ENCODE assay signal across 1 mouse cellular context in the genomic region with DNA sequence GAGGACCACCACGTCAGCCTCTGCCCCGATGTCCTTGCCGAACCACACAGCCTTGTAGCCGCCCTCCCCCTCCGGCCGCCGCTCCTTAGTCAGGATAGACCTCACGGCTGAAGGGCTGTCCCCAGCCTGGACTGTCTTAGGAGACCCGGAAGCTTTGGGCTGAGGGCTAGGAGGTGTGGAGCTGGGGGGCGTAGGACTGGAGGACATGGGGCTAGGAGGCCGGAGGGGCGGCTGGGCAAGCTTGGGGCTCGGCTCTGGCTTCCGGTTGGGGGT.
TF ChIP-seq lines count a peak whose summit lies in the region.

No protein-coding gene starts in this region.

TF ChIP-seq in ES-E14, 5 proteins besides CTCF, POLR2A, EP300 and RAD21:
- TF ChIP-seq CHD2 (IDR thresholded peaks at IDR 0.05; ENCODE audit: low read depth, low read length): no peak
- no peak for TF ChIP-seq HCFC1 (IDR thresholded peaks at IDR 0.05; ENCODE audit: borderline replicate concordance, insufficient read depth, low read length)
- TF ChIP-seq MAFK (IDR thresholded peaks at IDR 0.05; ENCODE audit: insufficient read depth, low read depth, low read length): no peak
- TF ChIP-seq ZC3H11A (IDR thresholded peaks at IDR 0.05; ENCODE audit: borderline replicate concordance, low read depth, low read length): no peak
- TF ChIP-seq ZNF384 (IDR thresholded peaks at IDR 0.05; ENCODE audit: low read depth, low read length): no peak
TF ChIP-seq in ES-E14: peak in this region for 0.
